Mouse (Mus musculus): ENCODE measurements around the gene Ttc7b. TPM values are rescaled to one million over a fixed set of nuclear protein-coding genes. Genes with fewer than 3 reads are reported as not detected.

The Ttc7b gene
- polyA plus RNA-seq, 1 experiment: 18.2 TPM

- Histone ChIP-seq H3K79me2 (ENCODE audit: control insufficient read depth, insufficient read depth) (no peaks in the 10 kb centered on the region), H3K27me3 (ENCODE audit: control insufficient read depth, insufficient read depth, insufficient read length) (no peaks in the 10 kb centered on the region), H3K4me2 (ENCODE audit: low read depth) (no peak overlapping the region), H3K4me3 (no peak overlapping the region), H3ac (ENCODE audit: control insufficient read depth, insufficient read length) (no peak overlapping the region), H3K36me3 (ENCODE audit: control insufficient read depth, insufficient read depth) (no peaks in the 10 kb centered on the region)
- TF ChIP-seq USF1 (IDR thresholded peaks at IDR 0.05; ENCODE audit: low read depth) (no peak), POLR2A (IDR thresholded peaks at IDR 0.05; ENCODE audit: insufficient read length, low read depth) (no peak), TCF12 (IDR thresholded peaks at IDR 0.05; ENCODE audit: insufficient read depth, poor library complexity, severe bottlenecking) (no peak)
Measured at GRCm38 (mm10) chr12:100439883-100440282, 80.7 kb downstream of the Ttc7b start.

GRCm38 (mm10) chr12:100439145-100439755 is 81.4 kb downstream of the Ttc7b start:
- no peaks in the 10 kb centered on the region for H3K36me3 ChIP-seq (ENCODE audit: control insufficient read depth, insufficient read depth)
- no peak for TF ChIP-seq POLR2AphosphoS2 (IDR thresholded peaks at IDR 0.05; ENCODE audit: insufficient read length, low read depth)
- TF ChIP-seq REST (IDR thresholded peaks at IDR 0.05; ENCODE audit: insufficient read depth, insufficient read length): no peak
- no peak for TF ChIP-seq E2F4 (IDR thresholded peaks at IDR 0.05; ENCODE audit: insufficient read depth)
- TF ChIP-seq TCF3 (IDR thresholded peaks at IDR 0.05; ENCODE audit: insufficient read length, low read depth): no peak
- no peak for TF ChIP-seq MYOG (IDR thresholded peaks at IDR 0.05; ENCODE audit: control insufficient read depth in 1 of 3, insufficient read depth in 1 of 3, insufficient read length in 2 of 3, low read depth in 2 of 3)
- no peak for TF ChIP-seq TCF12 (IDR thresholded peaks at IDR 0.05; ENCODE audit: insufficient read depth, poor library complexity, severe bottlenecking)
- no peak for TF ChIP-seq MYOD1 (IDR thresholded peaks at IDR 0.05; ENCODE audit: control insufficient read depth in 1 of 3, insufficient read length in 2 of 3, low read depth in 2 of 3)
- TF ChIP-seq POLR2A (IDR thresholded peaks at IDR 0.05; ENCODE audit: insufficient read length, low read depth): no peak
- no peak for TF ChIP-seq MAX (IDR thresholded peaks at IDR 0.05; ENCODE audit: low read depth)
- no peak for TF ChIP-seq USF1 (IDR thresholded peaks at IDR 0.05; ENCODE audit: low read depth)
- TF ChIP-seq SRF (IDR thresholded peaks at IDR 0.05; ENCODE audit: control insufficient read depth, insufficient read length, low read depth): no peak
- no peak for TF ChIP-seq CEBPB (IDR thresholded peaks at IDR 0.05; ENCODE audit: insufficient read depth, poor library complexity, severe bottlenecking)
- H3K79me2 ChIP-seq (ENCODE audit: control insufficient read depth, insufficient read depth): no peaks in the 10 kb centered on the region
- no peak overlapping the region for H3K4me3 ChIP-seq
- no peaks in the 10 kb centered on the region for H3K27me3 ChIP-seq (ENCODE audit: control insufficient read depth, insufficient read depth, insufficient read length)
- no peak overlapping the region for H3ac ChIP-seq (ENCODE audit: control insufficient read depth, insufficient read length)
- no peak overlapping the region for H3K4me2 ChIP-seq (ENCODE audit: low read depth)

- no peaks in the 10 kb centered on the region for H3K36me3 ChIP-seq (ENCODE audit: control insufficient read depth, insufficient read depth)
- TF ChIP-seq MAX (IDR thresholded peaks at IDR 0.05; ENCODE audit: low read depth) (no peak), MYOD1 (IDR thresholded peaks at IDR 0.05; ENCODE audit: control insufficient read depth in 1 of 3, insufficient read length in 2 of 3, low read depth in 2 of 3) (no peak), USF1 (IDR thresholded peaks at IDR 0.05; ENCODE audit: low read depth) (no peak), CEBPB (IDR thresholded peaks at IDR 0.05; ENCODE audit: insufficient read depth, poor library complexity, severe bottlenecking) (no peak), SRF (IDR thresholded peaks at IDR 0.05; ENCODE audit: control insufficient read depth, insufficient read length, low read depth) (no peak)
- H3K27me3 ChIP-seq (ENCODE audit: control insufficient read depth, insufficient read depth, insufficient read length): no peaks in the 10 kb centered on the region
- no peak overlapping the region for H3ac ChIP-seq (ENCODE audit: control insufficient read depth, insufficient read length)
- no peak overlapping the region for H3K4me3 ChIP-seq
- no peak overlapping the region for H3K4me2 ChIP-seq (ENCODE audit: low read depth)
- no peaks in the 10 kb centered on the region for H3K79me2 ChIP-seq (ENCODE audit: control insufficient read depth, insufficient read depth)
Measured at GRCm38 (mm10) chr12:100438509-100438908, 82.1 kb downstream of the Ttc7b start.

GRCm38 (mm10) chr12:100437862-100438261 is 82.8 kb downstream of the Ttc7b start:
- H3K79me2 ChIP-seq (ENCODE audit: control insufficient read depth, insufficient read depth): no peaks in the 10 kb centered on the region
- no peak overlapping the region for H3K4me2 ChIP-seq (ENCODE audit: low read depth)
- no peaks in the 10 kb centered on the region for H3K36me3 ChIP-seq (ENCODE audit: control insufficient read depth, insufficient read depth)
- no peaks in the 10 kb centered on the region for H3K27me3 ChIP-seq (ENCODE audit: control insufficient read depth, insufficient read depth, insufficient read length)
- H3ac ChIP-seq (ENCODE audit: control insufficient read depth, insufficient read length): no peak overlapping the region
- H3K4me3 ChIP-seq: no peak overlapping the region
- TF ChIP-seq POLR2A (IDR thresholded peaks at IDR 0.05; ENCODE audit: insufficient read length, low read depth) (no peak), MYOG (IDR thresholded peaks at IDR 0.05; ENCODE audit: control insufficient read depth in 1 of 3, insufficient read depth in 1 of 3, insufficient read length in 2 of 3, low read depth in 2 of 3) (no peak), TCF3 (IDR thresholded peaks at IDR 0.05; ENCODE audit: insufficient read length, low read depth) (no peak), POLR2AphosphoS2 (IDR thresholded peaks at IDR 0.05; ENCODE audit: insufficient read length, low read depth) (no peak), MYOD1 (IDR thresholded peaks at IDR 0.05; ENCODE audit: control insufficient read depth in 1 of 3, insufficient read length in 2 of 3, low read depth in 2 of 3) (no peak), E2F4 (IDR thresholded peaks at IDR 0.05; ENCODE audit: insufficient read depth) (no peak)

- TF ChIP-seq E2F4 (IDR thresholded peaks at IDR 0.05; ENCODE audit: insufficient read depth) (no peak), MYOD1 (IDR thresholded peaks at IDR 0.05; ENCODE audit: control insufficient read depth in 1 of 3, insufficient read length in 2 of 3, low read depth in 2 of 3) (no peak), POLR2A (IDR thresholded peaks at IDR 0.05; ENCODE audit: insufficient read length, low read depth) (no peak), TCF3 (IDR thresholded peaks at IDR 0.05; ENCODE audit: insufficient read length, low read depth) (no peak), USF1 (IDR thresholded peaks at IDR 0.05; ENCODE audit: low read depth) (no peak), POLR2AphosphoS2 (IDR thresholded peaks at IDR 0.05; ENCODE audit: insufficient read length, low read depth) (no peak), TCF12 (IDR thresholded peaks at IDR 0.05; ENCODE audit: insufficient read depth, poor library complexity, severe bottlenecking) (no peak), MYOG (IDR thresholded peaks at IDR 0.05; ENCODE audit: control insufficient read depth in 1 of 3, insufficient read depth in 1 of 3, insufficient read length in 2 of 3, low read depth in 2 of 3) (no peak), MAX (IDR thresholded peaks at IDR 0.05; ENCODE audit: low read depth) (no peak), SRF (IDR thresholded peaks at IDR 0.05; ENCODE audit: control insufficient read depth, insufficient read length, low read depth) (no peak), REST (IDR thresholded peaks at IDR 0.05; ENCODE audit: insufficient read depth, insufficient read length) (no peak), CEBPB (IDR thresholded peaks at IDR 0.05; ENCODE audit: insufficient read depth, poor library complexity, severe bottlenecking) (no peak)
- no peaks in the 10 kb centered on the region for H3K27me3 ChIP-seq (ENCODE audit: control insufficient read depth, insufficient read depth, insufficient read length)
- no peak overlapping the region for H3K4me2 ChIP-seq (ENCODE audit: low read depth)
- H3K36me3 ChIP-seq (ENCODE audit: control insufficient read depth, insufficient read depth): no peaks in the 10 kb centered on the region
- H3K79me2 ChIP-seq (ENCODE audit: control insufficient read depth, insufficient read depth): no peaks in the 10 kb centered on the region
- H3K4me3 ChIP-seq: no peak overlapping the region
- H3ac ChIP-seq (ENCODE audit: control insufficient read depth, insufficient read length): no peak overlapping the region
Measured at GRCm38 (mm10) chr12:100435763-100436162, 84.9 kb downstream of the Ttc7b start.
